9 mouse cellular contexts compared by ENCODE assay signal in the genomic region with DNA sequence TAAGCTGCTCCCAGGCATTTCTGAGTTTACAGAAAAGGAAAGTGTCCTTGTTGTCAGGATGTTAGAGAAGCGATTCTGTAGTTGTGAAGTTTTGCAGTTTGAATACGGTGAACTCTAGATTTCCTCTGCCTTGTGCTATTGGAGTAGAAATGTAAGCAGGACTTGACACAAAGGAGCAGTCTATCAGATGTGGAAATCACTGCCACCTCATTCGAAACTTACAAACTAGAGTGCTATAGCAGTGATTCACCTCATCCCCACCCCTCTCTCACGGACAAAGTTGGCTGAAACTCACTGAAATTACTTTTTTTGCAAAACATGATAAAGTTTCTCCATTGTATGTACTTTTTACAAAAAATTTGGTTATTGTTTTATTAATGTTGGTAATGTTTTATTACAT. TPM values are rescaled to one million over a fixed set of nuclear protein-coding genes. Genes with fewer than 3 reads are reported as not detected.
DNase-seq lines count a peak whose midpoint lies in the region; ATAC-seq and TF ChIP-seq lines count a peak whose summit lies in the region.
"Had no signal": no experiment of that assay in that cellular context is flagged by ENCODE, and none has a peak within 500 bp of the region (broad histone marks: within the 10 kb centered on the region; RNA-seq: fewer than 3 reads in every experiment).

No protein-coding gene starts in this region.

- no peaks in the 10 kb centered on the region for H3K9me3 ChIP-seq in heart, embryonic 11.5 days (replicated peaks; ENCODE audit: control insufficient read depth, low read length)
- H3K9me3 ChIP-seq in G1E (replicated peaks): no peaks in the 10 kb centered on the region
- no peaks in the 10 kb centered on the region for H3K9me3 ChIP-seq in hindbrain, embryonic 14.5 days (ENCODE audit: control insufficient read depth, low read length)
- no peaks in the 10 kb centered on the region for H3K9me3 ChIP-seq in midbrain, embryonic 10.5 days (replicated peaks)

- H3K4me3 ChIP-seq in heart, embryonic 11.5 days (ENCODE audit: low read depth, low read length): peak overlapping the region; percentile 99; the same call in 1 of the 2 replicates
- peak overlapping the region; percentile 98; the same call in 1 of the 2 replicates for H3K4me3 ChIP-seq in G1E (ENCODE audit: low read depth, low read length)
- H3K4me3 ChIP-seq in hindbrain, embryonic 14.5 days (replicated peaks; ENCODE audit: low read length): 0 out of 2 replicates have a peak overlapping the region, but pooled peaks have one; percentile 88
- H3K4me3 ChIP-seq in midbrain, embryonic 10.5 days: peak overlapping the region; percentile 79

- H3K27ac ChIP-seq in heart, embryonic 11.5 days (ENCODE audit: low read depth, low read length): no peak overlapping the region
- no peak overlapping the region for H3K27ac ChIP-seq in hindbrain, embryonic 14.5 days
- no peak overlapping the region for H3K27ac ChIP-seq in midbrain, embryonic 10.5 days (replicated peaks)

- H3K9ac ChIP-seq in heart, embryonic 11.5 days (ENCODE audit: low read depth, low read length): no peak overlapping the region
- H3K9ac ChIP-seq in hindbrain, embryonic 14.5 days: 0 out of 2 replicates have a peak overlapping the region, but pooled peaks have one; percentile 6

- H3K4me1 ChIP-seq in heart, embryonic 11.5 days (ENCODE audit: control insufficient read depth, insufficient read depth, low read length): peaks cover 8% of the 10 kb centered on the region
- H3K4me1 ChIP-seq in G1E (ENCODE audit: insufficient read depth, low read depth, low read length): peaks cover 39% of the 10 kb centered on the region
- H3K4me1 ChIP-seq in hindbrain, embryonic 14.5 days (replicated peaks; ENCODE audit: control insufficient read depth, insufficient read depth, low read length): peaks cover 11% of the 10 kb centered on the region; the same call in 1 of the 2 replicates
- peaks cover 20% of the 10 kb centered on the region for H3K4me1 ChIP-seq in midbrain, embryonic 10.5 days

- H3K4me2 ChIP-seq in heart, embryonic 11.5 days: peak overlapping the region; percentile 87; the same call in 1 of the 2 replicates
- peak overlapping the region; percentile 97 for H3K4me2 ChIP-seq in hindbrain, embryonic 14.5 days (replicated peaks)

- ATAC-seq in heart, embryonic 11.5 days (replicated peaks; ENCODE audit: insufficient number of reproducible peaks, low FRiP score, low TSS enrichment): no peak
- no peak for ATAC-seq in G1E (ENCODE audit: extremely low read depth, insufficient number of reproducible peaks, low FRiP score, poor library complexity, severe bottlenecking)
- ATAC-seq in hindbrain, embryonic 14.5 days (ENCODE audit: low FRiP score): no peak
- ATAC-seq in cerebellum, adult (ENCODE audit: insufficient number of reproducible peaks, low FRiP score, low TSS enrichment): no peak

- WGBS in heart, embryonic 11.5 days (ENCODE audit: insufficient replicate concordance): 77% methylated on average over 4 of the region's 4 CpGs
- 92% methylated on average over 4 of the region's 4 CpGs for WGBS in hindbrain, embryonic 14.5 days
- 89% methylated on average over 4 of the region's 4 CpGs for WGBS in midbrain, embryonic 10.5 days

- peaks cover 3% of the 10 kb centered on the region; the same call in 1 of the 2 replicates for H3K27me3 ChIP-seq in heart, embryonic 11.5 days (ENCODE audit: control insufficient read depth, insufficient read depth, low read length)
- H3K27me3 ChIP-seq in G1E (ENCODE audit: insufficient read depth, low read length): no peaks in the 10 kb centered on the region
- H3K27me3 ChIP-seq in hindbrain, embryonic 14.5 days (ENCODE audit: control insufficient read depth, insufficient read depth, low read length): peaks cover 6% of the 10 kb centered on the region; the same call in 1 of the 2 replicates
- H3K27me3 ChIP-seq in midbrain, embryonic 10.5 days (ENCODE audit: low read depth, poor library complexity, severe bottlenecking): no peaks in the 10 kb centered on the region

- intact Hi-C loops in heart, postnatal 36 days (cut with DNase I): no loop called here

- TF ChIP-seq CTCF in G1E (IDR thresholded peaks at IDR 0.05; ENCODE audit: low read depth, low read length): no peak

- H3K36me3 ChIP-seq in heart, embryonic 11.5 days (ENCODE audit: control insufficient read depth, insufficient read depth, low read length): no peaks in the 10 kb centered on the region
- peaks cover 33% of the 10 kb centered on the region for H3K36me3 ChIP-seq in G1E (replicated peaks)
- H3K36me3 ChIP-seq in hindbrain, embryonic 14.5 days (replicated peaks; ENCODE audit: control insufficient read depth, insufficient read depth): no peaks in the 10 kb centered on the region
- 0 out of 2 replicates have a peak, but pooled peaks cover 3% of the 10 kb centered on the region for H3K36me3 ChIP-seq in midbrain, embryonic 10.5 days

- no peak for DNase-seq in heart, postnatal 36 days
- DNase-seq in G1E (ENCODE audit: low spot score): no peak
- DNase-seq in hindbrain, embryonic 14.5 days (ENCODE audit: low spot score): no peak
- no peak for DNase-seq in midbrain, embryonic 10.5 days (ENCODE audit: low spot score)
- no peak for DNase-seq in right cerebral cortex, postnatal 36 days (ENCODE audit: low spot score in 2 of 2)
- no peak for DNase-seq in thymus, postnatal 0 days (ENCODE audit: low spot score)
- DNase-seq: right cerebral cortex, postnatal 14 days had no signal

RNA-seq across cellular contexts. Expression of a gene that starts 1.3 kb away (rescaled TPM):
- 132 and 136 TPM in 2 replicates for polyA plus RNA-seq in heart, embryonic 11.5 days (2014; fragmentation: Nextera tagmentation; extraction: Ambion mirVana)
- total RNA-seq in heart, postnatal 36 days (2021): 100 to 1,000 TPM; 127 to 135 TPM
- total RNA-seq in G1E (2014; fragmentation: Nextera tagmentation): 103 and 125 TPM in 2 replicates
- 58.7 and 59.2 TPM in 2 replicates for total RNA-seq in G1E (2017)
- 2.9 and 4.0 TPM in 2 replicates for polyA plus RNA-seq in G1E (2012)
- 225 TPM in 2 replicates for polyA plus RNA-seq in hindbrain, embryonic 14.5 days (2014; fragmentation: Nextera tagmentation; extraction: Ambion mirVana)
- polyA plus RNA-seq in midbrain, embryonic 10.5 days (2016; fragmentation: Nextera tagmentation; extraction: Ambion mirVana): 124 and 125 TPM in 2 replicates
- 128 and 132 TPM in 2 replicates for polyA plus RNA-seq in thymus, postnatal 0 days (2015; fragmentation: Nextera tagmentation; extraction: Ambion mirVana)

RNA-seq across cellular contexts. Expression of a gene that starts 1.4 kb away (rescaled TPM):
- 14.2 and 14.5 TPM in 2 replicates for polyA plus RNA-seq in heart, embryonic 11.5 days (2014; fragmentation: Nextera tagmentation; extraction: Ambion mirVana)
- 10 to 100 TPM; 16.4 to 16.7 TPM for total RNA-seq in heart, postnatal 36 days (2021)
- total RNA-seq in G1E (2014; fragmentation: Nextera tagmentation): 35.7 and 40.9 TPM in 2 replicates
- total RNA-seq in G1E (2017): 7.7 and 8.2 TPM in 2 replicates
- 22.4 and 24.7 TPM in 2 replicates for polyA plus RNA-seq in G1E (2012)
- 17.4 and 17.7 TPM in 2 replicates for polyA plus RNA-seq in hindbrain, embryonic 14.5 days (2014; fragmentation: Nextera tagmentation; extraction: Ambion mirVana)
- 12.9 and 14.8 TPM in 2 replicates for polyA plus RNA-seq in midbrain, embryonic 10.5 days (2016; fragmentation: Nextera tagmentation; extraction: Ambion mirVana)
- 5.8 and 7.0 TPM in 2 replicates for polyA plus RNA-seq in thymus, postnatal 0 days (2015; fragmentation: Nextera tagmentation; extraction: Ambion mirVana)

Comparison
In these comparisons a context has a peak if more than half of its experiments do, and no peak if none do; other contexts are left out.
1. RNA of a gene that starts 1.3 kb away (polyA plus RNA-seq): 225 TPM in hindbrain, embryonic 14.5 days, 132 to 136 TPM in heart, embryonic 11.5 days, 128 to 132 TPM in thymus, postnatal 0 days and 124 to 125 TPM in midbrain, embryonic 10.5 days; 2.9 to 4.0 TPM in G1E; every median in the first group is over 10 times any median in the second.
2. Peak in every context shown above with its lines, with median percentiles within 50 percentile points of each other: H3K4me3 ChIP-seq.